10 mouse cellular contexts compared by ENCODE assay signal in the genomic region with DNA sequence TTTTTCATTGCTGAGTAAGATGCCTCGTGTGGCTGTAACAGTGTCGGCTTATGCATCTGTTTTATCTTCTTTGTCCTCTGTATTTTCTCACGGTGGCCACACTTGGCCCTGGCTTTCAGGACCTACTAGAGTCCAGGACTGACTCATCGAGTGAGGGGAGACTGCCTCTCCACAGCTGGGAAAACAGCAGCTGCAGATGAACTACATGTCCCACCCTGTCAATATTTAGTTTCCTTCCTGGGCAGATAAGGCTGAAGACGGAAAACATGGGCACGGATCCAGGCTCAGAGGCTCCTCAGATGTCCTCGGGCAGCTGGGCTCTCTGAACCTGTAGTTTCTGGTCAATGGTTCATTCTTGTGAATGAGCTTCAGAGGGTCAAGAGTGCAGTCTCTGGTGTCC. TPM values are rescaled to one million over a fixed set of nuclear protein-coding genes. Genes with fewer than 3 reads are reported as not detected.
DNase-seq lines count a peak whose midpoint lies in the region; ATAC-seq and TF ChIP-seq lines count a peak whose summit lies in the region.
"Had no signal": no experiment of that assay in that cellular context is flagged by ENCODE, and none has a peak within 500 bp of the region (broad histone marks: within the 10 kb centered on the region; RNA-seq: fewer than 3 reads in every experiment).

No protein-coding gene starts in this region.

- TF ChIP-seq CTCF in kidney, adult 2 months (conservative IDR thresholded peaks at IDR 0.05; ENCODE audit: insufficient read depth, insufficient read length, low read depth, low read length), result no peak
- TF ChIP-seq CTCF in layer of hippocampus, adult 2 months (conservative IDR thresholded peaks at IDR 0.05), result no peak

- no peaks in the 10 kb centered on the region for H3K27me3 ChIP-seq in kidney, adult 2 months (replicated peaks; ENCODE audit: control insufficient read depth, insufficient read depth, low read length)
- H3K27me3 ChIP-seq in kidney, embryonic 16.5 days (ENCODE audit: insufficient read depth, low read length), result no peaks in the 10 kb centered on the region

- WGBS in kidney, adult 2 months, result 28% methylated on average over 7 of the region's 7 CpGs
- 46% methylated on average over 7 of the region's 7 CpGs for WGBS in kidney, embryonic 16.5 days

- H3K27ac ChIP-seq in kidney, adult 2 months (ENCODE audit: insufficient read depth, low read depth, low read length), result no peak overlapping the region
- H3K27ac ChIP-seq in kidney, embryonic 16.5 days (ENCODE audit: low read length), result no peak overlapping the region
- H3K27ac ChIP-seq in layer of hippocampus, adult 2 months, result no peak overlapping the region
- H3K27ac ChIP-seq: liver, embryonic 14.5 days had no signal

- H3K9ac ChIP-seq in kidney, embryonic 16.5 days (replicated peaks; ENCODE audit: low read length), result no peak overlapping the region
- H3K9ac ChIP-seq: liver, embryonic 14.5 days had no signal

- no peaks in the 10 kb centered on the region for H3K36me3 ChIP-seq in kidney, adult 2 months (ENCODE audit: control insufficient read depth, insufficient read depth, low read length)
- H3K36me3 ChIP-seq in kidney, embryonic 16.5 days (ENCODE audit: insufficient read depth, low read length), result no peaks in the 10 kb centered on the region

- no peaks in the 10 kb centered on the region for H3K9me3 ChIP-seq in kidney, embryonic 16.5 days (ENCODE audit: low read length)

- H3K4me1 ChIP-seq in kidney, adult 2 months (ENCODE audit: control insufficient read depth, insufficient read depth, low read length), result 0 out of 2 replicates have a peak, but pooled peaks cover 6% of the 10 kb centered on the region
- H3K4me1 ChIP-seq in kidney, embryonic 16.5 days (ENCODE audit: insufficient read depth, low read length), result 0 out of 2 replicates have a peak, but pooled peaks cover 4% of the 10 kb centered on the region

- DNase-seq in kidney, adult 2 months, result peak; percentile 47
- peak; percentile 77 to 88 for DNase-seq in heart, adult 18-20 months
- DNase-seq in kidney, postnatal 10 days, result peak; percentile 67
- DNase-seq in ovary, postnatal 14 days (ENCODE audit: low spot score), result peak; percentile 45
- no peak for DNase-seq in layer of hippocampus, adult 2 months (ENCODE audit: low spot score in 2 of 2)
- no peak for DNase-seq in thymus, postnatal 0 days (ENCODE audit: low spot score)

- TF ChIP-seq POLR2A in kidney, adult 2 months (IDR thresholded peaks at IDR 0.05; ENCODE audit: low read depth, low read length), result no peak

- H3K4me3 ChIP-seq in kidney, adult 2 months (ENCODE audit: insufficient read depth, low read depth, low read length), result no peak overlapping the region
- H3K4me3 ChIP-seq in kidney, embryonic 16.5 days (ENCODE audit: low read length), result no peak overlapping the region
- H3K4me3 ChIP-seq in layer of hippocampus, adult 2 months, result no peak overlapping the region

- H3K4me2 ChIP-seq in kidney, embryonic 16.5 days (replicated peaks; ENCODE audit: low read depth, low read length), result no peak overlapping the region

- no peak for ATAC-seq in kidney, embryonic 16.5 days (ENCODE audit: low FRiP score, low TSS enrichment)
- ATAC-seq in megakaryocyte, adult 5-6 weeks (ENCODE audit: poor library complexity, severe bottlenecking), result no peak
- ATAC-seq: hindbrain, embryonic 16.5 days had no signal

RNA-seq across cellular contexts. Expression of gene Bpi, which starts 9.6 kb away (rescaled TPM):
- 0.06 and 0.07 TPM in 2 replicates for polyA plus RNA-seq in kidney, adult 2 months (2012; rRNA removed)
- polyA plus RNA-seq in kidney, embryonic 16.5 days (2015; fragmentation: Nextera tagmentation; extraction: Ambion mirVana), result 0.18 TPM in 1 of 2 replicates, not detected in the other
- total RNA-seq in heart, adult 18-20 months (2021), result not detected
- not detected for total RNA-seq in layer of hippocampus, adult 2 months (2021)
- 0.08 TPM in 1 of 2 replicates, not detected in the other for polyA plus RNA-seq in thymus, postnatal 0 days (2015; fragmentation: Nextera tagmentation; extraction: Ambion mirVana)
- not detected in 2 replicates for total RNA-seq in megakaryocyte, adult 5-6 weeks (2015)
- total RNA-seq in megakaryocyte, adult 5-6 weeks (2017), result 0.08 TPM in 1 of 2 replicates, not detected in the other
- polyA plus RNA-seq: hindbrain, embryonic 16.5 days; liver, embryonic 14.5 days had no signal

RNA-seq across cellular contexts. Expression of gene D630003M21Rik, which starts 19.3 kb away (rescaled TPM):
- 2.0 and 2.5 TPM in 2 replicates for polyA plus RNA-seq in kidney, adult 2 months (2012; rRNA removed)
- polyA plus RNA-seq in kidney, embryonic 16.5 days (2015; fragmentation: Nextera tagmentation; extraction: Ambion mirVana), result 8.3 and 9.0 TPM in 2 replicates
- 1 to 10 TPM; 5.1 to 5.4 TPM for total RNA-seq in heart, adult 18-20 months (2021)
- 1 to 10 TPM; 4.1 to 4.4 TPM for total RNA-seq in layer of hippocampus, adult 2 months (2021)
- polyA plus RNA-seq in thymus, postnatal 0 days (2015; fragmentation: Nextera tagmentation; extraction: Ambion mirVana), result 0.35 and 0.47 TPM in 2 replicates
- not detected in 2 replicates for total RNA-seq in megakaryocyte, adult 5-6 weeks (2015)
- total RNA-seq in megakaryocyte, adult 5-6 weeks (2017), result not detected in 2 replicates

RNA-seq across cellular contexts. Expression of gene Lbp, which starts 58.0 kb away (rescaled TPM):
- polyA plus RNA-seq in kidney, adult 2 months (2012; rRNA removed), result 19.8 and 27.2 TPM in 2 replicates
- polyA plus RNA-seq in kidney, embryonic 16.5 days (2015; fragmentation: Nextera tagmentation; extraction: Ambion mirVana), result 31.0 and 34.5 TPM in 2 replicates
- total RNA-seq in heart, adult 18-20 months (2021), result 1 to 10 TPM; 6.2 to 7.0 TPM
- 1 to 10 TPM; 1.4 to 1.8 TPM for total RNA-seq in layer of hippocampus, adult 2 months (2021)
- polyA plus RNA-seq in thymus, postnatal 0 days (2015; fragmentation: Nextera tagmentation; extraction: Ambion mirVana), result 3.2 and 4.9 TPM in 2 replicates
- total RNA-seq in megakaryocyte, adult 5-6 weeks (2015), result 31.2 and 40.4 TPM in 2 replicates
- 80.4 and 95.8 TPM in 2 replicates for total RNA-seq in megakaryocyte, adult 5-6 weeks (2017)

Comparison
In these comparisons a context has a peak if more than half of its experiments do, and no peak if none do; other contexts are left out.
1. DNase-seq: peak in kidney, adult 2 months (single experiment), heart, adult 18-20 months (2 of 2), kidney, postnatal 10 days (single experiment) and ovary, postnatal 14 days (single experiment); none in layer of hippocampus, adult 2 months (0 of 2) and thymus, postnatal 0 days (single experiment).
2. RNA of gene D630003M21Rik, which starts 19.3 kb away (total RNA-seq): 5.1 to 5.4 TPM in heart, adult 18-20 months and 4.1 to 4.4 TPM in layer of hippocampus, adult 2 months; not detected in megakaryocyte, adult 5-6 weeks; every median in the first group is over 4 times any median in the second.
3. RNA of gene Lbp, which starts 58.0 kb away (total RNA-seq): 31.2 to 95.8 TPM in megakaryocyte, adult 5-6 weeks; 6.2 to 7.0 TPM in heart, adult 18-20 months and 1.4 to 1.8 TPM in layer of hippocampus, adult 2 months; every median in the first group is over 4 times any median in the second.